Mouse (Mus musculus) midbrain, postnatal 0 days (tissue): ENCODE data around the gene Cotl1. TPM values are rescaled to one million over a fixed set of nuclear protein-coding genes. Genes with fewer than 3 reads are reported as not detected.

Experiments used
- ATAC-seq: fragments of 200-750 bp; cut with Nextera tagmentation; 2 replicates; pipeline ENCODE4 v1.8.0; 2017; ENCODE audit warnings: moderate number of reproducible peaks, mild to moderate bottlenecking, moderate TSS enrichment, moderate library complexity; ENCODE audit not compliant: low FRiP score
- DNase-seq: peaks from one replicate; pipeline ENCODE4 v3.0.0-alpha.2; 2015; ENCODE audit warnings: low spot score
- H3K27ac ChIP-seq: fragments of 300-500 bp; sonication (generic); 2 replicates; pipeline ENCODE4 v1.5.1; 2014; ENCODE audit warnings: low read depth, mild to moderate bottlenecking, low read length, mixed read lengths
- H3K27me3 ChIP-seq: fragments of 300-500 bp; sonication (generic); 2 replicates; pipeline ENCODE4 v1.6.1; 2014; ENCODE audit warnings: low read length, control low read depth, mixed read lengths; ENCODE audit not compliant: insufficient read depth
- H3K36me3 ChIP-seq: fragments of 300-500 bp; sonication (generic); 2 replicates; pipeline ENCODE4 v1.6.1; 2014; ENCODE audit warnings: low read length, control low read depth, mixed read lengths; ENCODE audit not compliant: insufficient read depth
- H3K4me1 ChIP-seq: fragments of 300-500 bp; sonication (generic); 2 replicates; pipeline ENCODE4 v1.6.1; 2014; ENCODE audit warnings: mild to moderate bottlenecking, control low read depth, antibody characterized with exemption, low read length, mixed read lengths; ENCODE audit not compliant: insufficient read depth
- H3K4me2 ChIP-seq: fragments of 300-500 bp; sonication (generic); 2 replicates; pipeline ENCODE4 v1.6.1; 2014; ENCODE audit warnings: low read depth, mild to moderate bottlenecking, low read length, mixed read lengths; ENCODE audit not compliant: poor library complexity, severe bottlenecking
- H3K4me3 ChIP-seq: fragments of 300-500 bp; sonication (generic); 2 replicates; pipeline ENCODE4 v1.5.1; 2014; ENCODE audit warnings: low read depth, mild to moderate bottlenecking, low read length, moderate library complexity
- H3K9ac ChIP-seq: fragments of 300-500 bp; sonication (generic); replicated peaks from 2 replicates; pipeline ENCODE4 v1.6.1; 2014; ENCODE audit warnings: mild to moderate bottlenecking, low read length, moderate library complexity, mixed read lengths; ENCODE audit not compliant: poor library complexity, severe bottlenecking
- H3K9me3 ChIP-seq: fragments of 300-500 bp; sonication (generic); 2 replicates; pipeline ENCODE4 v1.6.1; 2016; ENCODE audit warnings: low read length, control low read depth
- CTCF ChIP-seq: IDR thresholded peaks from 2 replicates; pipeline ENCODE4 v1.5.1; 2016; ENCODE audit warnings: antibody characterized with exemption, mild to moderate bottlenecking
- WGBS: fragments of 180-500 bp; shearing (Covaris S2); extraction: QIAGEN DNeasy Blood & Tissue Kit; methylation state at CpG from one replicate; pipeline ENCODE4 v1.1.7; 2014; 5-methylcytosine and 5-hydroxymethylcytosine counted together
- polyA plus RNA-seq: library from polyadenylated mRNA; unstranded; fragments of >200 nt; fragmentation: Nextera tagmentation; extraction: Ambion mirVana; gene quantifications from 2 replicates; pipeline ENCODE4 v1.2.1, GENCODE M21; 2015
- total RNA-seq: library from RNA; depleted of rRNA; stranded (reverse); fragments of >200 nt; gene quantifications from 2 replicates; pipeline ENCODE4 v1.2.3, GENCODE M21; 2014

Gene Cotl1
- total and polyA plus RNA-seq, 2 experiments from 2014 or later: 112 to 223 TPM

GRCm38 (mm10) chr8:119798170-119798964 lies 42.0 kb downstream of the Cotl1 start:
- Histone ChIP-seq H3K4me2 (peak overlapping the region; percentile 37), H3K36me3 (no peaks in the 10 kb centered on the region), H3K9me3 (no peaks in the 10 kb centered on the region), H3K27ac (peak overlapping the region; percentile 83), H3K9ac (peak overlapping the region; percentile 44), H3K27me3 (no peaks in the 10 kb centered on the region), H3K4me1 (peaks cover 20% of the 10 kb centered on the region), H3K4me3 (no peak overlapping the region)
- TF ChIP-seq CTCF: no peak
- peak; percentile 86 for ATAC-seq
- WGBS: 4% methylated on average over 15 of the region's 15 CpGs
- DNase-seq: peak; percentile 91

- 94% methylated on average over 3 of the region's 3 CpGs for WGBS
- Histone ChIP-seq H3K36me3 (no peaks in the 10 kb centered on the region), H3K4me3 (no peak overlapping the region), H3K27me3 (no peaks in the 10 kb centered on the region), H3K9me3 (no peaks in the 10 kb centered on the region), H3K27ac (no peak overlapping the region), H3K4me1 (peaks cover 15% of the 10 kb centered on the region), H3K4me2 (no peak overlapping the region), H3K9ac (no peak overlapping the region)
- DNase-seq (no peak), ATAC-seq (no peak)
- no peak for TF ChIP-seq CTCF
These were observed 44.7 kb downstream of the Cotl1 start for GRCm38 (mm10) chr8:119795651-119796050.

- DNase-seq: no peak
- TF ChIP-seq CTCF: no peak
- no peak for ATAC-seq
These were observed 45.7 kb downstream of the Cotl1 start for GRCm38 (mm10) chr8:119794689-119795088.

GRCm38 (mm10) chr8:119791804-119792704 lies 48.3 kb downstream of the Cotl1 start:
- Histone ChIP-seq H3K4me2 (no peak overlapping the region), H3K27ac (peak overlapping the region; percentile 51; the same call in 1 of the 2 replicates), H3K27me3 (no peaks in the 10 kb centered on the region), H3K36me3 (no peaks in the 10 kb centered on the region), H3K9me3 (no peaks in the 10 kb centered on the region), H3K4me3 (no peak overlapping the region), H3K9ac (peak overlapping the region; percentile 39; the same call in 1 of the 2 replicates), H3K4me1 (0 out of 2 replicates have a peak, but pooled peaks cover 2% of the 10 kb centered on the region)
- DNase-seq (peak; percentile 72), ATAC-seq (peak; percentile 70)
- no peak for TF ChIP-seq CTCF
- WGBS: 19% methylated on average over 16 of the region's 16 CpGs

More at GRCm38 (mm10) chr8:119794689-119795088, 45.7 kb downstream of the Cotl1 start:
- no peak overlapping the region for H3K27ac ChIP-seq
- H3K27me3 ChIP-seq: no peaks in the 10 kb centered on the region
- H3K4me3 ChIP-seq: no peak overlapping the region
- H3K36me3 ChIP-seq: no peaks in the 10 kb centered on the region
- H3K9ac ChIP-seq: no peak overlapping the region
- H3K4me1 ChIP-seq: peaks cover 13% of the 10 kb centered on the region
- no peaks in the 10 kb centered on the region for H3K9me3 ChIP-seq
- 52% methylated on average over 7 of the region's 7 CpGs for WGBS
- no peak overlapping the region for H3K4me2 ChIP-seq

- no peak overlapping the region for H3K27ac ChIP-seq
- 81% methylated on average over 7 of the region's 7 CpGs for WGBS
- no peaks in the 10 kb centered on the region for H3K36me3 ChIP-seq
- H3K27me3 ChIP-seq: no peaks in the 10 kb centered on the region
- H3K4me1 ChIP-seq: peaks cover 4% of the 10 kb centered on the region; the same call in 1 of the 2 replicates
- no peak for TF ChIP-seq CTCF
- no peak overlapping the region for H3K9ac ChIP-seq
- ATAC-seq (no peak), DNase-seq (no peak)
- H3K4me2 ChIP-seq: no peak overlapping the region
- H3K4me3 ChIP-seq: no peak overlapping the region
- no peaks in the 10 kb centered on the region for H3K9me3 ChIP-seq
These were observed 50.8 kb downstream of the Cotl1 start for GRCm38 (mm10) chr8:119789581-119789980.
